Mouse (Mus musculus) thymus, adult 18-20 months (tissue): ENCODE results near the gene Exosc6.
"Not testable (repeated sequence)": the region's sequence is repeated elsewhere in the genome, so short reads cannot be mapped to it uniquely, and the experiment has no call there.

Experiments used
- DNase-seq, 2 experiments: peaks; one replicate each; pipeline ENCODE4 v3.0.0; 2022; ENCODE audit warnings: mixed read lengths in 2 of 2

Exosc6 gene

DNA sequence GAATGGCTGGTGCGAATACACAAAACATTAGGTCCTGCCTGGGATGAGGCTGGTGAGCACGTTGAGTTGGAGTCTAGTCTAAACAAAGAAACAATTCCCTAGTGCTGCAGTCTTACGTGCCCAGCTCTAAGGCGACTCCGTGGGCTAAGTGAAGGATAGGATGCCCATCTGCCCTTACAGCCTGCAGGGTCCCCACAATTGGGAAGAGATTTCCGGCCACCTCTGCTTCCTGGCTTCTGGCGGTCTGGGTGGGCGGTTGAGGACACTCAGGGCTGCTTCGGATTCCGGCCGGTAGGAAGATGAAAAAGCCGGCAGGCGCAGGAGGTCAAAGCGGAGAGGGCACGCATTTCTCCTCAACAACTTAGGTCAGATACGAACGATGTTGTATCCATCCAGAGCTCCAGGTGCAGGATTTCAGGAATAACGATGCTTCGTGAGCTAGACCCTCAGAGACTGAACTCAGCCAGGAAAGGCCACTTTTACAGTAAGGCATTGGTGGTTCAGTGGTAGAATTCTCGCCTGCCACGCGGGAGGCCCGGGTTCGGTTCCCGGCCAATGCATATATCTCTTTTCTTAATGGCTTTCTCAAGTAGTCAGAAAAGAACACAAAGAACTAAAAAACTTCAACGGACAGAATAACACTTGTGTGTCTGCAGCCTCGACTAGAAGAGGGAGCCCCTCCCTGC, 6.1 kb downstream of the Exosc6 start:
- DNase-seq, result peak; percentile 62 to 77

DNA sequence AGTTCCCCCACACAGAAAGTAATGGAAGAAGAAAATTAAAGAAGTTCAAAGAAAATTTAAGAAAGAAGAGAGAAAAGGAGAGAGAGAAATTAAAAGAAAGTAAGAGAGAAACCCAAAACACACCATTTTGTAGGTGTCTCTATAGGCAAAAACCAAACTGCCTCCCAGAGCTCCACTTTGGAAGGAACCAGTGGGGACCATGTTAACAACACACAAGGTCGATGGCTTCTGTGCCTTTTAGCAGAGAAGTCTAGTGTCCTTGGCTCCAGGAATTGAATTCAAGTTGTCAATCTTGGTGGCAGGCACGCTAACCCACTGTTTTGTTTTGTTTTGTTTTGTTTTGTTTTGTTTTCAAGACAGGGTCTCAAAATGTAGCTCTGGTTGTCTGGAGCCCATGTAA, 6.8 kb downstream of the Exosc6 start:
- DNase-seq, result no peak

DNA sequence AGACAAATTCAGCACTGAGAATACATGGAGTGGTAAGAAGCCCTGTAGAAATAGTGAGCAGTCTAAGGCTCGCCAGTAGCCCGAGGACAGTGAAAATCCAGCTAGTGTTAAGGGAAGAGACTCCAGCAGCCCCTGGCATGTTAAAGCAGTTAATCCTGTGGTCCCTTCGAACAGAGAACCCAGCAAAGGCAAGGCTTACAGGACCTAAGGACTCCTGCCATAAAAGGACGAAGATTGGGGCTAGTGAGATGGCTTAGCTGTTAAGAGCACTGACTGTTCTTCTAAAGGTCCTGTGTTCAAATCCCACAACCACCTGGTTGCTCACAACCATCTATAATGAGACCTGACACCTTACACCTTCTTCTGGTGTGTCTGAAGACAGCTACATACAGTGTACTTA, 10.2 kb downstream of the Exosc6 start:
- no peak for DNase-seq

DNA sequence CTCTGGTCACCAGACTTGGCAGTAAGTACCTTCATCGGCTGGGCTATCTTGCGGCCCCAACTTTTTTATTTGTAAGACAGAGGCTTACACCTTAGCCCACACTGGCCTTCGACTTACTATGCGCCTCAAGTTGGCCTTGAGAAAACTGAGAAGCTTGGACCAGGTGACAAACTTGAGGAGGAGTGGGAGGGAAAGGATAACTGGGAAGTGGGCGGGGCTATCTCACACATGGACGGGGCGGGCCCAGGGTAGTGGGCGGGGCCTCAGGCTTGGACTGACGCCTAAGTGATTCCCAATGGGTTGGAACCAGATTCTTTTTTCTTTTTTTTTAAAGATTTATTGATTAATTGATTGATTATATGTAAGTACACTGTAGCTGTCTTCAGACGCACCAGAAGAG, 11.3 kb downstream of the Exosc6 start:
- no peak for DNase-seq

DNA sequence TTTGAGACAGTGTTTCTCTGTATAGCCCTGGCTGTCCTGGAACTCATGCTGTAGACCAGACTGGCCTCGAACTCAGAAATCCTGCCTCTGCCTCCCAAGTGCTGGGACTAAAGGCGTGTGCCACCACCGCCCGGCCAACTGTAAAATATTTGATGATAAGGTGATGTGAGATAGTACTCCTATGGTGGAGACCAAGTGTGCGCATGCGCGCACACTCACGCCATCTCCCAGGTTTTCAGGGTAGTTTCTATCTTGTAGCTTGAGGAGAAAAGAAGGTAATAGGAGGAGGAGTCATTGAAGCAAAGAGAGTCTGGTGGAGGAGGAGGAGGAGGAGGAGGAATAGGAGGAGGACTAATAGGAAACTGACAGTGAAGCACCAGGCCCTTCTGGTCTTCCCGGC, 12.5 kb downstream of the Exosc6 start:
- DNase-seq, result not testable (repeated sequence)

DNA sequence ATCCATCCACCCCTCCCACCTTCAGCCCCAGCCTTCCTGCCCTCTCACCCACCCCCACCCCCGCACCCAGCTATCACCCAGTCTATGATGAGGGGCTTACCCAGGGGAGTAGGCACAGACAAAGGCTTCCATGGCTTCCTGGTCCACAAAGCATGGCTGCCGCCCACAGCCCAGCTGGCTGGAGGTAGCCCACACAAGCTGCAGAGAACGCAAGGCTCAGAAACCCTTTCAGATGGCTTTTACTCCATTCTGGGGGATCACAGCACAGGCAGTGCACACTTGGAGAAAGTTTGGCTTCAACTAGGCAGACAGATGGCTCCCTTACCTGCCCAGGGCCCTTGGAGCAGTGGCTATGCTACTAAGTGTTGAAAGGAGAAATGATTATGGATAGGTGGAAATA, 19.8 kb downstream of the Exosc6 start:
- DNase-seq, result no peak

DNA sequence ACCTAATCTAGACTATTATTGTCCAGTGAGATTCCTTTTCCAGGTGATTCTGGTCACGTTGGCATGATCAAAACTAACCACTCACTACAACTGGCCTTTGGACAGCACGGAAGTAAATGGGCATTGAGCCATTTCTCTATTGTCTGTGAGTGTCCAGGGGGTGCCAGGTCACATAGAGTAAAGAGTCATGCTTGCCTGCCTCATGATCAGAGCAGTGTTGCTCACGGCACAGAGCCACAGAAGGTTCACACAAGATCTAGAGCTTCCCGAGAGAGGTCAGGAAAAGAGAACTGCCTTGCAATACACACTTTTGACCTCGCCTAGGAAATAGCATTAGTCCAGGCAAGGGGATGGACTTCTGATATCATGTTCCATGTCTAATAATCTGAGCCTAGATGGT, 23.3 kb downstream of the Exosc6 start:
- no peak for DNase-seq

DNA sequence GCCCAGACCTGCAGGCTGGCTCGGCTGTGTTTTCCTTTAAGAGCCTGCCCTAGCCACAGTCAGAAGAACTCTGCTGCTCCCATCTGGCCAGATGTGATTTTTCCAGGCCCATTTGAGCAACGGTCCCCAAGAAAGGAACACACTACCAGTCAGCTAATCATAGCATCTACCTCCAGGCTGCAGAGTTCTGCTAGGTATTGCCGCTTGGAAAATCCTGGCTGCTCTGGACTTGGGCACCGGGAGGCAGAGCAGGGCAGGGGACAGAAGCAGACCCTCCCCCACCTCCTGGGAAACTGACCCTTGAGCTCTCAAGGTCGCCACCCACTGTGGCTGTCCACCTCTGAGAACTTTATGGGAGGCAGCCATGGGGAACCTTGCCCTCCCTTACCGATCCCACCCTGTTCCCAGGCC, 23.7 kb downstream of the Exosc6 start:
- no peak for DNase-seq

DNA sequence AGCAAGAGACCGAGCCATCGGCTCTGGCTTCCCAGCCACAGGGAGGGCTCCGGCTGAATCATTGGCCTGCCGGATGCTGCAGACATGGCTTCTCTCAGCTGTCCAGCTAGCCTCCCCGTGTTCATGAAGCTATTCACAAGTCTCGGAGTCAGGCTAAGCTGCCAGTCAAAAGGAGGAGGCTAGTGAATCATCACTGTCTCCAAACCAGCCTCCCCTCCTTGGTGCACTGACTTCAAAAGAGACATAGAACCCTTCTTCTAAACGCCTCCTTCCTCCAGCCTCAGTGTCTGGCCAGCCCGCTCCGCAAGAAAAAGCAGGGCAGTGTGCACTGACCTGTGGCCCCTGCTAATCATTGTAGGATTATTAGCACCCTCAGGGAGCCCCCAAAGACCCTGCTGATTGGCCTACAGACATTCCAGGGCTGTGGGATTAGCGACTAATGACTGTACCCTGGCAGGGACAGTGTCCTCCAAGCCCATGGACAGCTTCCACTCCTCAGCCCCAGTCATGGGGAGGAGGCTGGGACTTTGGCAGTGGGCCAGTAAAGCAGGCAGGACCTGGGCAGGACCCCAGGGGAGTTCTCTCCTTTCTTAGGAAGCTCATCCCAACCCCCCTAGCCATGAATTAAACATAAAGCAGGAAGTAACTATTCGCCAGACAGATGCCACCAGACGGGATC, 25.6 kb downstream of the Exosc6 start:
- no peak for DNase-seq

DNA sequence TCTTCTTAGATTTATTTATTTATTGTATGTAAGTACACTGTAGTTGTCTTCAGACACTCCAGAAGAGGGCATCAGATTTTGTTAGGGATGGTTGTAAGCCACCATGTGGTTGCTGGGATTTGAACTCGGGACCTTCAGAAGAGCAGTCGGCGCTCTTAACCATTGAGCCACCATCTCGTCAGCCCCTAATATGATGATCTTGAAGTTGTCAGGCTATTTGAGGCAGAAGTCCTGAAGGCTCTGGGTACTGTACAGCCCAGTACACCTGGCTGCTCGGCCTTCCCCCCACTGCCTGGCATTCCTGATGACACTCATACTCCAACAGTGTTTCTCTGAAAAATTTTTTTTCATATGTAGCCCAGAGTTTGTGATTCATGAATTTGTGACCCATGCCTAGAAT, 27.8 kb downstream of the Exosc6 start:
- DNase-seq, result not testable (repeated sequence)

DNA sequence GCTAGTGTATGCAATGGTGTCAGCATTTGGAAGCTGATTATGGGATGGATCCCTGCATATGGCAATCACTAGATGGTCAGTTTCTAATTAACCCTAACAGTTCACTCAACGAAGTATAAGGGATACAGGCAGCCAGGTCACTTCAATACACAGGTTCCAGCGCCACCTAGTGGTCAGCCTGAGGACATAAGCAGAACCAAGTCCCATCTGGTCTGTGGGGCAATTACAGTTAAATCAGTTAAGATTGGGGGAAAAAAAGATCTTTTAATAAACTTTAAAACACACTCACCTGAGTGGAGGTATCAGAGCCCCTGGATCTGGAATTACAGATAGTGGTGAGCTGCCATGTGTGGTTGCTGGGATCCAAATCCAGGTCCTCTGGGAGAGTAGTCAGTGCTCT, 34.0 kb downstream of the Exosc6 start:
- DNase-seq, result peak; percentile 15 to 35

DNA sequence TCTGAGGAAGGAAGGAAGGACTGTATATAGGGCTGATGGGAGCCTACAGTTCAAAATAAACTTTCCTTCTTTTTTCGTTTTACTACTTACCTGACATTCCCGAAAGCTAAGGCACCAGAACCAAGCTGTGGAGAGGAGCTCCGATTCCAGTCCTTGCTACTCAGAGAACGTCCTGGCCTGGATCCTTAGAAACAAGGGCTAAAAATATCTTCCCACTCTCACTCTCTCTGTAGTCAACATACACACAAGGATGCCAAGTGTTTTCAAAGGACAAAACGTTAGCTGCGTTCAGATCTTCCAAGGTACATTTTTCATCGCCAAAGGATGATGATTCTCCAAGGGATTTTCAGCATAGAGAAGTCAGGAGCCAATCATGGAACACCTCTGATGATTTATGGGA, 35.6 kb downstream of the Exosc6 start:
- DNase-seq, result no peak

DNA sequence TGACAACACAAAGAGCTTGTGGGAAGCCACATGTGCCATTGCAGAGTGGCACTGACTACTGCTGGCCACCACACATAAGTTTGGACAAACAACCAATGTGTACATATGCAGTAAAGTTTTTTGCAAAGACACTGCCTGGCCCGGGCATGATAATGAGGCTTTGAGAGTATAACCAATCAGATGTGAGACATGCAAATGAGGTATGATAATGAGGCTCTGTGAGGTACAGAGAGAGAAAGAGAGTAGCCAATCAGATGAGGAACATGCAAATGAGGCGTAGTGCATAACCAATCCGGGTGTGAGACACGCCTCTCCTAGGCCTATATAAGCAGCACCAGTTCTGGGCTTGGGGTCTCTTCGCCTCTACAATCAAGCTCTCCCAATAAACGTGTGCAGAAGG, 36.2 kb downstream of the Exosc6 start, which contains the start of gene Clec18a:
TSS of gene Clec18a (minus strand) at position 101 of the 400 bp plus-strand sequence.
- not testable (repeated sequence) for DNase-seq

DNA sequence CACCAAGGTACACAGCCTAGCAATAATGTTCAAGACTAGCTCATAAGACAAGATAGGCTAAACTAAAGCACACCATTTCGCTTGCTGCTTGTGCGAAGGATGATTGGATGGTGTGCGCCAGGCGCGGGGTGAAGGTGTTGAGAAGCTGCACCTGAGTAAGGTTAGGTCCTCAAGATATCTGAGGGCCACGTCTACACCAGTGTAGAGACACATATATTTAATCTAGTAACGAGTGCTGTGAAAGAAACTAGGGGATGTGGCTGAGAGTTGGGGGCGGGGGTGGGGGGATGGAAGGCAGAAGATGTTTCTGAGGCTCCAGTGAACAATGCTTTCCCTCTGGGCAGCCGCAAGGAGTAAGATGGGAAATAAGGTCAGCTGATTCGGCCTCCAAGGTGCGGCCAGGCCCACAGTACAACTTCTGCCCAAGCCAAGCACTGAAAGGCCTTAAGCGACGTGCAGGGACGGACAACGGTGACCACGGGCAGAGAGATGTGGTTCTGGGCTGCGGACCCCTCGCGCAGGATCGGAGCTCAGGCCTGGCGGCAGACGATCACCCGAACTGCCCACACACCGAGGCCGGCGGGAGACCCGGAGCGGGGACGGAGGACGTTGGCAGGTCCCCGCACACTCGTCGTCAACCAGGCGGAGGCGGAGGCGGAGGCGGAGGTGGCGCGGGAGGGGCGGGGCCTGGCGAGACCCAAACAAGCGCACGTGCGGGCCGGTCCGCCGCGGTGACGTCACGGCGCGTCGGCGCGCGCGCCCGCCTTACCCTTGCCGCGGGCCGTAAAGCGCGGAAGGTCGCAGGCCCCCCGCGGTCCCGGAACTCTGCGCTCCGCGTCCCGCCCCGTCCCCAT, 38.0 kb downstream of the Exosc6 start, which contains the start of gene Pdpr:
TSS of gene Pdpr (plus strand) at position 766 of the 854 bp plus-strand sequence.
- peak; percentile 89 for DNase-seq

DNA sequence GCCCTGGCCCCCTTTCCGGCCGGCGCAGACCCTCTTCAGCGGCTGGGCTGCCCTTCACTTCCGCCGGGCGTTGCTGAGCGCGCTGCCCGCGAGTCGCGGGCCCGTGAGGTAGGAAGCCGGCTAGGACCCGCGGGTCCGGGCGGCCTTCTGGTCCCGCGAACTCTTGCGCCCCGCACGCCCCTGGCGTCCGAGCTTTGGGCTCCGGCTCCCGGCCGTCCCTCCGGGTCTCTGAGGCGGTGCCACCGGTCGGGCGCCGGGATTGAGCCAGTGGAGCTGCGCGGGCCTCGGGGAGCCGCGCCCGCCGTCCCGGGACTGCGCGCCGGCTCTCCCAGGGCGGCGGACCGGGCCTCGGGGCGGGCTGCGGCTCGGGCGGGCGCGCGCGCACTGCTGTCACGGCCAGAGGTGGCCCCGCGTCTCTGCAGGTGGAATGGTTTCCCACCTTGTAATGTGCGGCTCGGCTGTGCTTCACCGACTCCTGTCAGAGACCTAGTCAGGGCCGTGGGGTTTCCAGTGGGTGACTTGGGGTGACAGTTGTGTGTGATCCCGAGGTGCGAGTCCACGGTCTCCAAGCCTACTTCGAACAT, 38.7 kb downstream of the Exosc6 start:
- peak; percentile 21 to 22 for DNase-seq
